Mouse (Mus musculus) heart, embryonic 11.5 days (tissue): ENCODE results near the gene Pkp2. TPM values are rescaled to one million over a fixed set of nuclear protein-coding genes. Genes with fewer than 3 reads are reported as not detected.

Source experiments
- ATAC-seq: fragments of 200-750 bp; cut with Nextera tagmentation; replicated peaks from 2 replicates; pipeline ENCODE4 v1.8.0; 2017; ENCODE audit warnings: moderate library complexity; ENCODE audit not compliant: insufficient number of reproducible peaks, low FRiP score, low TSS enrichment
- H3K27ac ChIP-seq: fragments of 300-500 bp; sonication (generic); 2 replicates; pipeline ENCODE4 v1.5.1; 2014; ENCODE audit warnings: mild to moderate bottlenecking, low read depth, low read length
- H3K27me3 ChIP-seq: fragments of 300-500 bp; sonication (generic); 2 replicates; pipeline ENCODE4 v1.6.1; 2014; ENCODE audit warnings: mild to moderate bottlenecking, low read length, mixed read lengths; ENCODE audit not compliant: control insufficient read depth, insufficient read depth
- H3K36me3 ChIP-seq: fragments of 300-500 bp; sonication (generic); 2 replicates; pipeline ENCODE4 v1.6.1; 2014; ENCODE audit warnings: mild to moderate bottlenecking, low read length, moderate library complexity, mixed read lengths; ENCODE audit not compliant: control insufficient read depth, insufficient read depth
- H3K4me1 ChIP-seq: fragments of 300-500 bp; sonication (generic); 2 replicates; pipeline ENCODE4 v1.6.1; 2014; ENCODE audit warnings: low read length; ENCODE audit not compliant: control insufficient read depth, insufficient read depth
- H3K4me2 ChIP-seq: fragments of 300-500 bp; sonication (generic); 2 replicates; pipeline ENCODE4 v1.6.1; 2014; ENCODE audit warnings: mild to moderate bottlenecking, moderate library complexity
- H3K4me3 ChIP-seq: fragments of 300-500 bp; sonication (generic); 2 replicates; pipeline ENCODE4 v1.5.1; 2014; ENCODE audit warnings: low read depth, low read length
- H3K9ac ChIP-seq: fragments of 300-500 bp; sonication (generic); 2 replicates; pipeline ENCODE4 v1.6.1; 2014; ENCODE audit warnings: mild to moderate bottlenecking, low read depth, low read length, moderate library complexity
- H3K9me3 ChIP-seq: fragments of 300-500 bp; sonication (generic); replicated peaks from 2 replicates; pipeline ENCODE4 v1.6.1; 2016; ENCODE audit warnings: low read length; ENCODE audit not compliant: control insufficient read depth
- WGBS: fragments of 180-500 bp; shearing (Covaris S2); extraction: QIAGEN DNeasy Blood & Tissue Kit; methylation state at CpG from one replicate; pipeline ENCODE4 v1.1.7; 2014; ENCODE audit not compliant: insufficient replicate concordance; 5-methylcytosine and 5-hydroxymethylcytosine counted together
- polyA plus RNA-seq: library from polyadenylated mRNA; unstranded; fragments of >200 nt; fragmentation: Nextera tagmentation; extraction: Ambion mirVana; gene quantifications from 2 replicates; pipeline ENCODE4 v1.2.1, GENCODE M21; 2014

Gene Pkp2
- polyA plus RNA-seq, 1 experiment from 2014 or later: 95.7 TPM

GRCm38 (mm10) chr16:16250470-16250869 lies 37.4 kb downstream of the Pkp2 start:
- peak overlapping the region; percentile 2; the same call in 1 of the 2 replicates for H3K27ac ChIP-seq
- H3K4me1 ChIP-seq: peaks cover 21% of the 10 kb centered on the region
- no peak overlapping the region for H3K4me3 ChIP-seq
- no peak overlapping the region for H3K9ac ChIP-seq
- WGBS: 43% methylated on average over 2 of the region's 2 CpGs
- H3K27me3 ChIP-seq: no peaks in the 10 kb centered on the region
- H3K36me3 ChIP-seq: no peaks in the 10 kb centered on the region
- ATAC-seq: no peak
- H3K4me2 ChIP-seq: no peak overlapping the region
- no peaks in the 10 kb centered on the region for H3K9me3 ChIP-seq

GRCm38 (mm10) chr16:16253326-16254074 lies 40.4 kb downstream of the Pkp2 start:
- 0 out of 2 replicates have a peak, but pooled peaks have one; percentile 50 for ATAC-seq
- 35% methylated on average over 4 of the region's 4 CpGs for WGBS
- Histone ChIP-seq H3K27me3 (no peaks in the 10 kb centered on the region), H3K4me1 (peaks cover 40% of the 10 kb centered on the region), H3K9me3 (no peaks in the 10 kb centered on the region), H3K36me3 (no peaks in the 10 kb centered on the region), H3K4me2 (no peak overlapping the region; the same call in 1 of the 2 replicates), H3K4me3 (no peak overlapping the region), H3K27ac (peak overlapping the region; percentile 66), H3K9ac (no peak overlapping the region)

- H3K4me2 ChIP-seq: no peak overlapping the region
- 66% methylated on average over 1 of the region's 1 CpGs for WGBS
- no peak overlapping the region for H3K9ac ChIP-seq
Observed at GRCm38 (mm10) chr16:16255217-16255616, 42.1 kb downstream of the Pkp2 start.

GRCm38 (mm10) chr16:16255874-16256273 lies 42.8 kb downstream of the Pkp2 start:
- 32% methylated on average over 7 of the region's 7 CpGs for WGBS
- H3K4me1 ChIP-seq: peaks cover 32% of the 10 kb centered on the region
- no peak for ATAC-seq
- no peaks in the 10 kb centered on the region for H3K27me3 ChIP-seq
- no peak overlapping the region; the same call in 1 of the 2 replicates for H3K4me2 ChIP-seq
- H3K4me3 ChIP-seq: no peak overlapping the region
- H3K9ac ChIP-seq: no peak overlapping the region
- peak overlapping the region; percentile 91 for H3K27ac ChIP-seq
- H3K36me3 ChIP-seq: no peaks in the 10 kb centered on the region; the same call in 1 of the 2 replicates
- H3K9me3 ChIP-seq: no peaks in the 10 kb centered on the region

More at GRCm38 (mm10) chr16:16255217-16255616, 42.1 kb downstream of the Pkp2 start:
- no peak overlapping the region for H3K4me3 ChIP-seq
- no peaks in the 10 kb centered on the region for H3K27me3 ChIP-seq
- no peak for ATAC-seq
- peak overlapping the region; percentile 70 for H3K27ac ChIP-seq
- H3K9me3 ChIP-seq: no peaks in the 10 kb centered on the region
- H3K36me3 ChIP-seq: no peaks in the 10 kb centered on the region; the same call in 1 of the 2 replicates
- H3K4me1 ChIP-seq: peaks cover 37% of the 10 kb centered on the region

GRCm38 (mm10) chr16:16256672-16257071 lies 43.6 kb downstream of the Pkp2 start:
- Histone ChIP-seq H3K27me3 (no peaks in the 10 kb centered on the region), H3K9ac (no peak overlapping the region), H3K4me3 (no peak overlapping the region), H3K4me2 (peak overlapping the region; percentile 24; the same call in 1 of the 2 replicates), H3K4me1 (peaks cover 32% of the 10 kb centered on the region), H3K9me3 (no peaks in the 10 kb centered on the region), H3K27ac (peak overlapping the region; percentile 92), H3K36me3 (no peaks in the 10 kb centered on the region; the same call in 1 of the 2 replicates)
- ATAC-seq: peak; percentile 72; the same call in 1 of the 2 replicates
- 15% methylated on average over 1 of the region's 1 CpGs for WGBS

- no peak overlapping the region for H3K9ac ChIP-seq
- H3K4me3 ChIP-seq: no peak overlapping the region
- peaks cover 7% of the 10 kb centered on the region for H3K36me3 ChIP-seq
- H3K4me1 ChIP-seq: peaks cover 17% of the 10 kb centered on the region
- no peak overlapping the region for H3K27ac ChIP-seq
- WGBS: 92% methylated on average over 5 of the region's 5 CpGs
- no peaks in the 10 kb centered on the region for H3K27me3 ChIP-seq
- H3K4me2 ChIP-seq: no peak overlapping the region
- no peaks in the 10 kb centered on the region for H3K9me3 ChIP-seq
- ATAC-seq: no peak
Observed at GRCm38 (mm10) chr16:16260882-16261281, 47.8 kb downstream of the Pkp2 start.

GRCm38 (mm10) chr16:16261481-16261880 lies 48.4 kb downstream of the Pkp2 start:
- Histone ChIP-seq H3K36me3 (peaks cover 7% of the 10 kb centered on the region), H3K27ac (no peak overlapping the region)

GRCm38 (mm10) chr16:16262436-16262835 lies 49.3 kb downstream of the Pkp2 start:
- no peak overlapping the region for H3K27ac ChIP-seq
- H3K4me3 ChIP-seq: no peak overlapping the region
- H3K4me1 ChIP-seq: peaks cover 4% of the 10 kb centered on the region
- H3K9me3 ChIP-seq: no peaks in the 10 kb centered on the region
- H3K27me3 ChIP-seq: no peaks in the 10 kb centered on the region
- no peak overlapping the region for H3K4me2 ChIP-seq
- WGBS: 78% methylated on average over 3 of the region's 3 CpGs
- H3K9ac ChIP-seq: no peak overlapping the region
- no peak for ATAC-seq
- H3K36me3 ChIP-seq: peaks cover 10% of the 10 kb centered on the region

More at GRCm38 (mm10) chr16:16261481-16261880, 48.4 kb downstream of the Pkp2 start:
- Histone ChIP-seq H3K9me3 (no peaks in the 10 kb centered on the region), H3K27me3 (no peaks in the 10 kb centered on the region), H3K4me3 (no peak overlapping the region), H3K9ac (no peak overlapping the region), H3K4me2 (no peak overlapping the region), H3K4me1 (peaks cover 14% of the 10 kb centered on the region)
- 89% methylated on average over 6 of the region's 6 CpGs for WGBS
- ATAC-seq: no peak
